Mouse (Mus musculus) liver, embryonic 11.5 days (tissue): ENCODE results near the gene Ptprt. TPM values are rescaled to one million over a fixed set of nuclear protein-coding genes. Genes with fewer than 3 reads are reported as not detected.
A peak's percentile ranks its signal among the peaks of the same experiment; 100 is the strongest.

Experiments used
- ATAC-seq: fragments of 200-750 bp; cut with Nextera tagmentation; replicated peaks from 2 replicates; pipeline ENCODE4 v1.8.0; 2017; ENCODE audit warnings: moderate number of reproducible peaks, mild to moderate bottlenecking, moderate TSS enrichment, moderate library complexity; ENCODE audit not compliant: low FRiP score
- DNase-seq: peaks from one replicate; pipeline ENCODE4 v3.0.0-alpha.2; 2017; ENCODE audit warnings: low spot score
- H3K27ac ChIP-seq: fragments of 300-500 bp; sonication (generic); 2 replicates; pipeline ENCODE4 v1.5.1; 2014; ENCODE audit warnings: mild to moderate bottlenecking, low read depth, low read length, control low read depth
- H3K27me3 ChIP-seq: fragments of 300-500 bp; sonication (generic); replicated peaks from 2 replicates; pipeline ENCODE4 v1.6.1; 2014; ENCODE audit warnings: low read length, mixed read lengths; ENCODE audit not compliant: control insufficient read depth, insufficient read depth
- H3K36me3 ChIP-seq: fragments of 300-500 bp; sonication (generic); 2 replicates; pipeline ENCODE4 v1.6.1; 2014; ENCODE audit warnings: mild to moderate bottlenecking, low read length, moderate library complexity, mixed read lengths; ENCODE audit not compliant: control insufficient read depth, insufficient read depth
- H3K4me1 ChIP-seq: fragments of 300-500 bp; sonication (generic); replicated peaks from 2 replicates; pipeline ENCODE4 v1.6.1; 2014; ENCODE audit warnings: low read length, mixed read lengths; ENCODE audit not compliant: control insufficient read depth, insufficient read depth
- H3K4me2 ChIP-seq: fragments of 300-500 bp; sonication (generic); 2 replicates; pipeline ENCODE4 v1.6.1; 2014; ENCODE audit warnings: mild to moderate bottlenecking, control low read depth, moderate library complexity
- H3K4me3 ChIP-seq: fragments of 300-500 bp; sonication (generic); 2 replicates; pipeline ENCODE4 v1.5.1; 2014; ENCODE audit warnings: low read depth, low read length, control low read depth
- H3K9ac ChIP-seq: fragments of 300-500 bp; sonication (generic); 2 replicates; pipeline ENCODE4 v1.6.1; 2014; ENCODE audit warnings: low read depth, low read length, control low read depth
- H3K9me3 ChIP-seq: fragments of 300-500 bp; sonication (generic); 2 replicates; pipeline ENCODE4 v1.6.1; 2016; ENCODE audit warnings: low read length, inconsistent platforms, mixed read lengths; ENCODE audit not compliant: control insufficient read depth
- WGBS: fragments of 180-500 bp; shearing (Covaris S2); extraction: QIAGEN DNeasy Blood & Tissue Kit; methylation state at CpG from one replicate; pipeline ENCODE4 v1.1.7; 2014; 5-methylcytosine and 5-hydroxymethylcytosine counted together
- polyA plus RNA-seq: library from polyadenylated mRNA; unstranded; fragments of >200 nt; fragmentation: Nextera tagmentation; extraction: Ambion mirVana; gene quantifications from 2 replicates; pipeline ENCODE4 v1.2.1, GENCODE M21; 2014

Ptprt gene
- polyA plus RNA-seq, 1 experiment from 2014 or later, result 0.34 TPM

GRCm38 (mm10) chr2:162661733-162662132, 786 bp upstream of the Ptprt start:
- peaks cover 52% of the 10 kb centered on the region for H3K27me3 ChIP-seq
- no peak overlapping the region for H3K27ac ChIP-seq
- ATAC-seq, result no peak
- no peak for DNase-seq
- H3K9me3 ChIP-seq, result no peaks in the 10 kb centered on the region
- no peaks in the 10 kb centered on the region for H3K36me3 ChIP-seq
- WGBS, result 20% methylated on average over 4 of the region's 4 CpGs
- no peak overlapping the region for H3K9ac ChIP-seq
- no peak overlapping the region for H3K4me3 ChIP-seq
- H3K4me1 ChIP-seq, result no peaks in the 10 kb centered on the region
- no peak overlapping the region for H3K4me2 ChIP-seq

GRCm38 (mm10) chr2:162660231-162660940, 561 bp downstream of the Ptprt start:
- WGBS, result 3% methylated on average over 50 of the region's 57 CpGs
- peak; percentile 21; the same call in 1 of the 2 replicates for ATAC-seq
- H3K36me3 ChIP-seq, result no peaks in the 10 kb centered on the region
- peaks cover 52% of the 10 kb centered on the region for H3K27me3 ChIP-seq
- no peak overlapping the region for H3K27ac ChIP-seq
- peak; percentile 39 for DNase-seq
- no peak overlapping the region for H3K9ac ChIP-seq
- peak overlapping the region; percentile 50 for H3K4me3 ChIP-seq
- H3K4me2 ChIP-seq, result peak overlapping the region; percentile 73
- H3K9me3 ChIP-seq, result no peaks in the 10 kb centered on the region
- H3K4me1 ChIP-seq, result no peaks in the 10 kb centered on the region

GRCm38 (mm10) chr2:162658997-162659396, 1.9 kb downstream of the Ptprt start:
- under 1% methylated on average over 18 of the region's 18 CpGs for WGBS
- no peak for ATAC-seq
- peak; percentile 71 for DNase-seq
- Histone ChIP-seq H3K4me3 (no peak overlapping the region), H3K36me3 (no peaks in the 10 kb centered on the region), H3K4me2 (peak overlapping the region; percentile 44; the same call in 1 of the 2 replicates), H3K9ac (no peak overlapping the region), H3K4me1 (no peaks in the 10 kb centered on the region), H3K27ac (no peak overlapping the region), H3K27me3 (peaks cover 52% of the 10 kb centered on the region), H3K9me3 (no peaks in the 10 kb centered on the region)

- H3K27me3 ChIP-seq, result peaks cover 46% of the 10 kb centered on the region
- 66% methylated on average over 7 of the region's 7 CpGs for WGBS
Measured at GRCm38 (mm10) chr2:162657541-162657940, 3.4 kb downstream of the Ptprt start.

GRCm38 (mm10) chr2:162654416-162654815, 6.5 kb downstream of the Ptprt start:
- DNase-seq, result no peak
- Histone ChIP-seq H3K4me2 (no peak overlapping the region), H3K9me3 (no peaks in the 10 kb centered on the region), H3K36me3 (no peaks in the 10 kb centered on the region), H3K4me3 (no peak overlapping the region), H3K27me3 (peaks cover 16% of the 10 kb centered on the region), H3K4me1 (no peaks in the 10 kb centered on the region), H3K9ac (no peak overlapping the region), H3K27ac (no peak overlapping the region)
- no peak for ATAC-seq
- 80% methylated on average over 4 of the region's 4 CpGs for WGBS

More at GRCm38 (mm10) chr2:162657541-162657940, 3.4 kb downstream of the Ptprt start:
- ATAC-seq (no peak), DNase-seq (no peak)
- H3K9ac ChIP-seq, result no peak overlapping the region
- H3K4me2 ChIP-seq, result no peak overlapping the region
- no peak overlapping the region for H3K4me3 ChIP-seq
- H3K36me3 ChIP-seq, result no peaks in the 10 kb centered on the region
- H3K27ac ChIP-seq, result no peak overlapping the region
- H3K9me3 ChIP-seq, result no peaks in the 10 kb centered on the region
- H3K4me1 ChIP-seq, result no peaks in the 10 kb centered on the region

- DNase-seq (no peak), ATAC-seq (no peak)
- H3K27ac ChIP-seq, result no peak overlapping the region
- WGBS, result 78% methylated on average over 4 of the region's 4 CpGs
- H3K4me3 ChIP-seq, result no peak overlapping the region
- no peaks in the 10 kb centered on the region for H3K9me3 ChIP-seq
- no peaks in the 10 kb centered on the region for H3K4me1 ChIP-seq
- H3K27me3 ChIP-seq, result no peaks in the 10 kb centered on the region
- no peak overlapping the region for H3K4me2 ChIP-seq
- H3K9ac ChIP-seq, result no peak overlapping the region
- H3K36me3 ChIP-seq, result no peaks in the 10 kb centered on the region
Measured at GRCm38 (mm10) chr2:162638676-162639075, 22.3 kb downstream of the Ptprt start.

- no peak overlapping the region for H3K27ac ChIP-seq
- no peak for DNase-seq
- H3K4me1 ChIP-seq, result no peaks in the 10 kb centered on the region
Measured at GRCm38 (mm10) chr2:162637537-162637936, 23.4 kb downstream of the Ptprt start.

GRCm38 (mm10) chr2:162636387-162637009, 24.4 kb downstream of the Ptprt start:
- Histone ChIP-seq H3K27ac (no peak overlapping the region), H3K4me3 (no peak overlapping the region), H3K4me2 (no peak overlapping the region), H3K36me3 (no peaks in the 10 kb centered on the region), H3K9ac (no peak overlapping the region), H3K4me1 (no peaks in the 10 kb centered on the region), H3K9me3 (no peaks in the 10 kb centered on the region), H3K27me3 (no peaks in the 10 kb centered on the region)
- WGBS, result 62% methylated on average over 9 of the region's 9 CpGs
- ATAC-seq (no peak), DNase-seq (no peak)

More at GRCm38 (mm10) chr2:162637537-162637936, 23.4 kb downstream of the Ptprt start:
- H3K4me2 ChIP-seq, result no peak overlapping the region
- no peak overlapping the region for H3K4me3 ChIP-seq
- WGBS, result 69% methylated on average over 1 of the region's 1 CpGs
- no peak for ATAC-seq
- no peak overlapping the region for H3K9ac ChIP-seq
- H3K27me3 ChIP-seq, result no peaks in the 10 kb centered on the region
- H3K36me3 ChIP-seq, result no peaks in the 10 kb centered on the region
- no peaks in the 10 kb centered on the region for H3K9me3 ChIP-seq

- WGBS, result 79% methylated on average over 5 of the region's 5 CpGs
Measured at GRCm38 (mm10) chr2:162634901-162635300, 26.0 kb downstream of the Ptprt start.

More at GRCm38 (mm10) chr2:162634901-162635300, 26.0 kb downstream of the Ptprt start:
- Histone ChIP-seq H3K4me3 (no peak overlapping the region), H3K27me3 (no peaks in the 10 kb centered on the region), H3K36me3 (no peaks in the 10 kb centered on the region), H3K9ac (no peak overlapping the region), H3K4me2 (no peak overlapping the region), H3K4me1 (no peaks in the 10 kb centered on the region), H3K9me3 (no peaks in the 10 kb centered on the region), H3K27ac (no peak overlapping the region)
- DNase-seq, result no peak
- ATAC-seq, result no peak
